Mouse (Mus musculus) ES-Bruce4 (cell line): ENCODE results near the gene Nfam1.

Experiments
- CTCF ChIP-seq: IDR thresholded peaks from one replicate; pipeline ENCODE4 v1.8.1; 2011; ENCODE audit warnings: low read depth, low read length
- EP300 ChIP-seq: IDR thresholded peaks from 2 replicates; pipeline ENCODE4 v1.6.1; 2011; ENCODE audit warnings: low read depth, low read length; ENCODE audit not compliant: insufficient read depth
- POLR2A ChIP-seq: IDR thresholded peaks from one replicate; pipeline ENCODE4 v1.8.1; 2011; ENCODE audit warnings: low read length; ENCODE audit not compliant: insufficient read depth

DNA sequence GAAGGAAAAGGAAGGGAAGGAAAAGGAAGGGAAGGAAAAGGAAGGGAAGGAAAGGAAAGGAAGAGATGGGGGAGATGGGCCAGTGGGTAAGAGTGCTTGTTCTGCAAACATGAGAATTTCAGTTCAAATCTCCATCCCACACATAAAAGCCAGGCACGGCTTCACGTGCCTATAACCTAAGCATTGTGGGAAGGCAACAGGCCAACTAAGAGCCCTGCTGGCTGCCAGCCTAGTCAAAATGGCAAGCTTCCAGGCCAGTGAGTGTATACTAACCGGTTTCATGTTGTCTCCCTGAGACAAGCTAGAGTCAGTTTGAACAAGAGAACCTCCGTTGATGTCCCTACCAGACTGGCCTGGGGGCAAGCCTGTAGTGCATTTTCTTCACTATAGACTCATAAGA is 32.4 kb upstream of the Nfam1 start:
- TF ChIP-seq CTCF (no peak), POLR2A (no peak), EP300 (no peak)
